Mouse (Mus musculus) liver, adult 2 months (tissue): ENCODE measurements around the gene Dpm3.

Experiments used
- CTCF ChIP-seq: fragments of 200-500 bp; IDR thresholded peaks from 2 replicates; pipeline ENCODE4 v1.5.1; 2011; ENCODE audit warnings: low read depth, low read length, control low read depth
- POLR2A ChIP-seq: fragments of 200-500 bp; IDR thresholded peaks from 2 replicates; pipeline ENCODE4 v1.6.1; 2011; ENCODE audit warnings: low read length, control low read depth; ENCODE audit not compliant: insufficient read depth; ENCODE audit errors: extremely low read depth

DNA sequence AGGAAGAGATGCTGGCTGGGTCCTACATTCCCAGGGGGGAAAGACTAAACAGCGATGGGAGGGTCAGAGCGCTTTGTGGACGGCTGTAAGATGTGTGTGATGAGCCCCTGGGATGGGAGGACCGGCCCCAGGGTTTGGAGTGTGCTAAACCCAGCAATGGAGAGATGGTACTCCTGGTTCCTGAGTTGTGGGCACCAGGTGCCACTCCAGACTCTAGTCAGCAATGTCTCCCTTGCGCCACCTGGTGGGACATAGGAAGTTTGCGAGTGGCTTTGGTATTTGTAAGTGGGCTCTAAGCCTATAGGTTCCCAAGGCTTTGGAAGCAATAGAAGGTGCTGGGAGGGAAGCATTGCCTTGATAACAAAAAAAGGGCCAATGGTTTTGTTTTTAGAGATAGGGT is 43.3 kb upstream of the Dpm3 start:
- TF ChIP-seq CTCF: peak; percentile 91
- no peak for TF ChIP-seq POLR2A
